Mouse (Mus musculus): ENCODE data around the gene Ndufab1.

The Ndufab1 gene

DNA sequence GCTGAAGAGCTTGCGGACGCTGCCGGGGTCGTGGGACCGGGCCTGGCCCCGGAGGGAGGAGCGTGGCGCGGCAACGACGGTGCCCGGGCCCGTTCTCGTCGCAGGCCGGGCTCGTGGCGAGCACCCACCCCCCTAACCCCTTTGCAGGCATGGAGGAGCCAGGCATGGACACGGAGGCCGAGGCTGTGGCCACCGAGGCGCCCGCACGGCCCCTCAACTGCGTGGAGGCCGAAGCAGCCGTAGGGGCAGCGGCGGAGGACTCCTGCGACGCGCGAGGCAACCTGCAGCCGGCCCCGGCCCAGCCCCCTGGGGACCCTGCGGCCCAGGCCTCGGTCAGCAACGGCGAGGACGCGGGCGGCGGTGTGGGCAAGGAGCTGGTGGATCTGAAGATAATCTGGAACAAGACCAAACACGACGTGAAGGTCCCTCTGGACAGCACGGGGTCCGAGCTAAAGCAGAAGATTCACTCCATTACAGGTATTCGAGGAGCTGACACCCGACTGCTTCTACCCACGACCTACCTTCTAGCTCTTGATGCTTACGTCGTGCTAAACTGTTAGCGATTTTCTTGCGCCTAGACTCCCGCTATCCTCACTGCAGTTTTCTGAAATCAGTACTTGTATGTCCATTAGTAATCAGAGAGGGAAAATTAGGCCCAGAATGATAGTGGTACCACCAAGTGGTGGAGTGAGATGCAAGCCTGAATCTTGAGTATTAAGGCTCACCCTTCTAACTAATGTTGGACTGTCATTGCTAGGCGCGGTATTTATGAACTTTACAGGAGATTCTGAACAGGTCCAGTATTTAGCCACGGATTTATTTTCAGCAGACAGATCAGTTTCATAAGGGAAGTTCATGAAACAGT is 33.9 kb downstream of the Ndufab1 start:
- in situ Hi-C loops (cut with MseI, MboI), result no loop called here

DNA sequence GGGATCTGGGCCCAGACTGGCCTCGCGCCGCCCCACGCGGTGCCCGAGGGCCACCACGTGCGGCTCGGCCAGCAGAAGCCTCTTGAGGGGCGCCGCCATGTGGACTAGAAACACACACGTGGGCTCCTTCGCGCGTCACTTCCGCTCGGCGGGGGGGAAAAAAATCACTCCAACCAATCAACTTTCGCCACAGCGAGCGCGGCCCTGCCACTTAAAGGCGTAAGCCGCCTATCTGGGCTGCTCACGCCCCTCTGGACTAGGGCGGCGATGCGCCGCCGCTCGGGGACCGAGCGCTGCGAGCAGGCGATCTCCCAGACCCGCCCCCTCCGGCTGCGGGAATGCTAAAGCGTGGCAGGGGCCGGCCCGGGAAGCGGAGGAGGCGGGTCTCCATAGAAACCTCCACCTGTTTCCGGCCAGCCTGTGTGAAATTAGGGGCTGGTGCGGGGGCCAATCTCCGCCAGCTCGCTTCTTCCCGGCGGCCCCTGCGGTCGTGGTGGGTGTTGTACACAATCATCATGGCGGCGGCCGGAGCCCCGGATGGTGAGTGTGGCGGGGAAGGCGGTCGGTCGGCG is 34.7 kb downstream of the Ndufab1 start, which contains the start of the genes Ubfd1 and Ears2:
Gene Ubfd1, plus strand, starts transcription at position 231 of the 572 bp plus-strand sequence.
Gene Ears2, minus strand, starts transcription at position 319 of the 572 bp plus-strand sequence.
- in situ Hi-C loops (cut with MseI, MboI), result no loop called here

DNA sequence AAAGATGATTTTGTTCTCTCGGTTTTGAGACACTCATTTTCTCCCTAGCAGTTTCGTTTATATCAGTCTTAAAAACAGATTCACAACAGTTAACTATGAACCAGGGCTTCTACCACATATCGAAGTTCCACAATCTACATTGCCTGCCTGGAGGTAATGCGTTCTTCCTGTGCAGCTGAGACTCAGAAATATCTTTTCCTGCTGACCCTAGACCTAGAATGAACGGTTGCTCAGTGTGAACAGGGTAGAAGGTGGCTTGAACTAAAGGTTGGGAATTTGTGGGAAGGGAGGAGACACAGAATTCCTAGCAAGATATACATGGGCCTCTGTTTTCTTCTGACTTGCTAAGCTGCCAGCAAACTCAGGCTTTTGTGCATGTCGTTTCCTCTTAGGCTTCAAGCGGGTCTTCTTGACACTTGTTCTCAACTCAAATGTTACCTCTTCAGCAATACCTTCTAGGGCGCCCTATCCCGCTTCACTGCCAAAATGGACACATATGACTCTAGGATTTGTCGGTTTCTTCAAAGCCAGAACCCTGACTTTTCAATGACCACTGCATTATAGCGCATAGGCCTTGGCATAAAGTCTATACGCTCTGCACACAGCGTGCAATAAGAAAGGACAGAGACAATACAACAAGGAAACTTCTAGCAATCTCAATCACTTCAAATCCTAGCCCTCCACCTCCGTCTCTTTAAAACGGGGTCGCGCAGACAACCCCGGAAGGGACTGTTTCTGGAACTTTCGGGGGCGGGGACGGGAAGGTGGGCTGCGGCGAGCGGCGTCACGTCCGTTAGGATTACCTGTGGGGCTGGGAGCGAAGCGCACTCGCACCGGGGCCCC is 35.4 kb downstream of the Ndufab1 start:
- in situ Hi-C loops (cut with MseI, MboI), result no loop called here

DNA sequence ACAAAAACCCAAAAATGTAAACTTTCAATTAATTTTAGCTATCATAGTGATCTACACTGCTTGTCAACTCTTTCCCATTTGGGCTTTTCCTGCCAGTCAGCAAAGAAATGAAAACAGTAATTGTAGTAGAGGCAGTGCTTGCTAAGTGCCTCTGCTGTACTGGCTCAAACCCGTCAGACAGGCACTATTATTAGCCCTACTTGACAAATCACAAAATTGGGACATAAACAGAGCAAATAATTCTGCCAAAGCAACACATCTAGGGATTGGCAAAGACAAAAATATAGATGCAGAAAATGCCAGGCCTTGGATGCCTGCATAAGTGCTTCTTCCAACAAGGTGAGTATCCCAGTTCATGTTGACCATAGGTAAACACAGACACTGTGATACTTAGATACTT is 36.0 kb downstream of the Ndufab1 start:
- in situ Hi-C loops (cut with MseI, MboI), result no loop called here

DNA sequence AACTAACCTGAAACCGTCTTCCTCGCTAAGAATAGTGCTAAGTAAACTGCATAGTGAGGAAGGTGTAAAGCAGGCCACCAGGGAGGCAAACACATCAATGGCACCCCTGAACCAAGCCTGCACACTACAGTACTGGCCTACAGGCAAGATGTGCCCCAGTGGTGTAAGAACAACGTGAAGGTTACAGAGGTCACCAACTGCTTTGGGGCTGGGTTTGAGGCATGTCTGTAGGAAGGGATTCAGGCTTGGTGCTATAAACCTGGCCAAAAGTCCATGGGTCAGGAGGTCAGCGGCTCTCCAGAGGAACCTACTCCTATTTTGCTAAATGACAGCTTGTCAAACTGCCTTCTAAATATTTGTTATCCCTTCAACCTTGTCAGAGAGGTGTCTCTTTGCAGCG is 45.1 kb downstream of the Ndufab1 start:
- in situ Hi-C loops (cut with MseI, MboI), result no loop called here

DNA sequence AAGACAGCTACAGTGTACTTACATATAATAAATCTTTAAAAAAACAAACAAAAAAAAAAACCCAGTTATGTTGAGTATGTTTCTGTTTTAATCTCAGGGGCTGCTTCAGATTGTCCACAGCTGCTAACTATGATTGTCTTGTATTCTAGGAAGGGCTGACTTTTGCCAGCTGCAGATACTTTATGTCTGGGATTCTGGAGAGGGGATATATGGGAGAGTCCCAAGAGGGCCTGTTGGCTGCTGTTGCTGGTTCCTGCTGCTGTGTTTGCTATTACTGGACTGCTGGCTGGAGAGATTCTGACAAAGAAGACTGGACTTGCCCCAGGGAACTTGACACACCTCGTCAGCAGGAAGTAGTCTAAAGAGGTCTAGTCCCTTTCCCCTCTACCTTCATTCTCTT is 50.9 kb downstream of the Ndufab1 start:
- in situ Hi-C loops (cut with MseI, MboI), result no loop called here

DNA sequence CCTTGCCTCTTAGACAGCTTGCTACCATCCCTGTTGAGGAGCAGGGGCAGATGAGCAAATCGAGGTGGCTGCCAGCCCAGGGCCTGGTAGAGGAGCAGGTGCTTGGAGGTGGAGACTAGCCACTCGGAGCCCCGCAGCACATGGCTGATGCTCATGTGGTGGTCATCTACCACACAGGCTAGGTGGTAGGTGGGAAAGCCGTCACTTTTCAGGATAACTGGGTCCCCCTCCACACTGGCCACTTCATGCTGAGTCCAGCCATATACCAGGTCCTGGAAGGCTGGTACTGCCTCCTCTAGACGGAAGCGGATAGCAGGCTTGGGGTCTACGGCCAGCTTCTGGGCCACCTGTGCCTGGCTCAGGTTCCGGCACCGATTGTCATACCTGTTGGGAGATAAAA is 53.5 kb downstream of the Ndufab1 start:
- in situ Hi-C loops (cut with MseI, MboI), result no loop called here

DNA sequence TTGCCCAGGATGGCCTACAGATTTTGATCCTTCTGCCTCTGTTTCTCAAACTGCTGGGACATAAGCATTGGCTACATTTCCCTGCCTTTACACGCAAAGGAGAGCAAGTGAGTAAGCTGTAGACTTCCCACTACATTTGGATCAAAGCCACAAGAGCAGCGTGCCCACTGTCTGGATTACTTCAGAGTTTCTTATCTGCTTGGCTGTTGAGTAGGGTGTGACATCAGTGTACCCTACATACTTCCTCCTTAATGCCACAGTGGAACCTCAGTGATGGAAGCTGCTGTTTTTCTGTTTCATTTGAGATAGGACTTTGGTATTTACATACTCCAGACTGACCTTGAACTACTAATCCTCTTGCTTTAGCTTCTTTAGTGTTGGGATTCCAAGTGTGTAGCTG is 54.9 kb downstream of the Ndufab1 start:
- in situ Hi-C loops (cut with MseI, MboI), result no loop called here

DNA sequence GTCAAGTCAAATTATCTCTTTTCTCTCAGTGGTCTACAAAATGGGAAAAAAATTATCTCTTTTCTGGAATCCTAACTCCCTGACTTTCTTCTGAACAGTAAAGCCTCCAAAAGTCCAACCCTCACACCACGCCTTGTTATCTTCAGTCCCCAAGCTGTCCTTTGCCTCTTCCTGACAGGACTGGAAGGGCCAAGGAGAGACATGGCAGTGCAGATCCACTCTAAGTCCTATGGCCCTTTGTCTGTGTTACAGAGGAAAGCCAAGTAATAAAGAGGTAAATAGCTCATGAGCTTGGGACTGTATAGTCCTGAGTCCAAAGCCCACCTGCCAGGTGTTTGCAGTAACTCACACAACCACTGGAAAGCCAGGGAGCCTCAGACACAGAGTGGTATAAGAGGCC is 56.0 kb downstream of the Ndufab1 start:
- in situ Hi-C loops (cut with MseI, MboI), result no loop called here

DNA sequence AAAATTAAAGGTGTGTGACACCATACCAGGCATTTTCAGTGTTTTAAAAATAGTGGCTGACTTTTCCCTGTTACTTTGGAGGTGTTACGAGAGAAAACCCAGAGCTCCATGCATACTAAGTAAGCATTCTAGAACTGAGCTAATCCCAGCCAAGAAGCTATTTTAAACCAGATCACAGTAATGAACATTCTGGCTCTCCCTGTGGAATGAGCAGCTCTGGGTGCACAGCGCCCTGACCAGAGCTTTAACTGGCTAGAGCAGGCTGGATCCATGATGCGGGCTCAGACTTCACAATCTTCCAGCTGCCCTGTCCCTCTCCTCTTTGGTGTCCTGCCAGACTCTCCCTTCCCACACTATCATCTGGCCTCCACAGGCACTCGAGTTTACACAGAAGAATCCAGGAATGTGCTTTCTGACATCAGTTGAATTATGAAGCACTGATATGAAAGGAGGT is 56.5 kb downstream of the Ndufab1 start:
- in situ Hi-C loops (cut with MseI, MboI), result no loop called here

DNA sequence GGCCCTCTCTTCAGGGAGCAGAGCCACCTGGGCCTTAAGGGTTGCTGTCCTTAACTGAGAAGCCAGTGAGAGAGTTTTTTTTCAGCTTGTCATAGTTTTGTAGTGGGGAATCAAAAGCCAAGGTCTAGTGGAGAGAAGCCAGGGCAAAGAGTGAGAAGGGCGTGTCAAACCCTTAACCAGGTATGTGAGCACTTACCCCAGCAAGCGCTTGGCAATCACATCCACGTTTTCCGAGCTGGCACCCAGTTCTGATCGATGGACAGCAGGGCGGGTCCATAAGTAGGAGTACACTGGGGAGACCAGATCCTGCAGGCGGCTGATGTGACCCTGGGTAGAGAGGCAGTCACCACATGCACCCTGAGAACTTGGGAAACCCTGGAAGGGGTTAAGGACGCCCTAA is 57.6 kb downstream of the Ndufab1 start:
- in situ Hi-C loops (cut with MseI, MboI), result no loop called here
